Mouse (Mus musculus) neural tube, embryonic 15.5 days (tissue): ENCODE measurements at regions not wholly inside any gene's neighbourhood (a gene's known extent, or its start where the extent isn't known, plus 50 kb on each side); places are given as distances from the start of the nearest gene placed in this dataset.

Experiments
- ATAC-seq: fragments of 200-750 bp; cut with Nextera tagmentation; 2 replicates; pipeline ENCODE4 v1.8.0; 2017; ENCODE audit warnings: mild to moderate bottlenecking, moderate TSS enrichment, moderate library complexity; ENCODE audit not compliant: low FRiP score
- H3K27ac ChIP-seq: fragments of 300-500 bp; sonication (generic); replicated peaks from 2 replicates; pipeline ENCODE4 v1.5.1; 2015; ENCODE audit warnings: mild to moderate bottlenecking, inconsistent platforms
- H3K27me3 ChIP-seq: fragments of 300-500 bp; sonication (generic); replicated peaks from 2 replicates; pipeline ENCODE4 v1.6.1; 2015; ENCODE audit warnings: inconsistent platforms
- H3K36me3 ChIP-seq: fragments of 300-500 bp; sonication (generic); 2 replicates; pipeline ENCODE4 v1.6.1; 2015; ENCODE audit warnings: inconsistent platforms
- H3K4me1 ChIP-seq: fragments of 300-500 bp; sonication (generic); 2 replicates; pipeline ENCODE4 v1.6.1; 2015; ENCODE audit warnings: inconsistent platforms
- H3K4me2 ChIP-seq: fragments of 300-500 bp; sonication (generic); 2 replicates; pipeline ENCODE4 v1.6.1; 2015; ENCODE audit warnings: inconsistent platforms, mild to moderate bottlenecking, moderate library complexity
- H3K4me3 ChIP-seq: fragments of 300-500 bp; sonication (generic); replicated peaks from 2 replicates; pipeline ENCODE4 v1.5.1; 2015; ENCODE audit warnings: mild to moderate bottlenecking, inconsistent platforms
- H3K9ac ChIP-seq: fragments of 300-500 bp; sonication (generic); replicated peaks from 2 replicates; pipeline ENCODE4 v1.6.1; 2015; ENCODE audit warnings: mild to moderate bottlenecking, inconsistent platforms
- H3K9me3 ChIP-seq: fragments of 300-500 bp; sonication (generic); replicated peaks from 2 replicates; pipeline ENCODE4 v1.6.1; 2016; ENCODE audit warnings: inconsistent platforms
- WGBS: fragments of 180-500 bp; shearing (Covaris S2); methylation state at CpG from one replicate; pipeline ENCODE4 v1.1.7; 2015; ENCODE audit warnings: mixed read lengths; 5-methylcytosine and 5-hydroxymethylcytosine counted together

- no peak for ATAC-seq
- WGBS, result 59% methylated on average over 6 of the region's 6 CpGs
- Histone ChIP-seq H3K4me2 (no peak overlapping the region), H3K36me3 (no peaks in the 10 kb centered on the region), H3K9me3 (no peaks in the 10 kb centered on the region), H3K4me3 (no peak overlapping the region), H3K27ac (no peak overlapping the region), H3K27me3 (no peaks in the 10 kb centered on the region), H3K9ac (no peak overlapping the region), H3K4me1 (no peaks in the 10 kb centered on the region)
Observed at GRCm38 (mm10) chr3:121009223-121009622, 162.3 kb downstream of the Rwdd3 start.

GRCm38 (mm10) chr3:120983556-120984270 is 187.8 kb downstream of the Rwdd3 start:
- no peak overlapping the region; the same call in 1 of the 2 replicates for H3K9ac ChIP-seq
- ATAC-seq, result peak; percentile 85
- 30% methylated on average over 17 of the region's 17 CpGs for WGBS
- H3K36me3 ChIP-seq, result no peaks in the 10 kb centered on the region
- peak overlapping the region; percentile 58 for H3K27ac ChIP-seq
- no peak overlapping the region for H3K4me3 ChIP-seq
- H3K27me3 ChIP-seq, result no peaks in the 10 kb centered on the region
- no peaks in the 10 kb centered on the region for H3K9me3 ChIP-seq
- peak overlapping the region; percentile 46 for H3K4me2 ChIP-seq
- peaks cover 14% of the 10 kb centered on the region for H3K4me1 ChIP-seq

GRCm38 (mm10) chr3:120982795-120983555 is 188.5 kb downstream of the Rwdd3 start:
- Histone ChIP-seq H3K4me1 (peaks cover 14% of the 10 kb centered on the region), H3K27ac (no peak overlapping the region), H3K4me2 (peak overlapping the region; percentile 46), H3K36me3 (no peaks in the 10 kb centered on the region), H3K9ac (no peak overlapping the region), H3K4me3 (no peak overlapping the region), H3K9me3 (no peaks in the 10 kb centered on the region), H3K27me3 (no peaks in the 10 kb centered on the region)
- peak; percentile 73; the same call in 1 of the 2 replicates for ATAC-seq
- WGBS, result 20% methylated on average over 10 of the region's 10 CpGs

GRCm38 (mm10) chr3:120982218-120982617 is 189.3 kb downstream of the Rwdd3 start:
- no peak overlapping the region for H3K4me3 ChIP-seq
- H3K9ac ChIP-seq, result no peak overlapping the region
- no peak for ATAC-seq
- H3K27ac ChIP-seq, result peak overlapping the region; percentile 38; the same call in 1 of the 2 replicates
- peaks cover 14% of the 10 kb centered on the region for H3K4me1 ChIP-seq
- H3K9me3 ChIP-seq, result no peaks in the 10 kb centered on the region
- no peak overlapping the region for H3K4me2 ChIP-seq
- H3K36me3 ChIP-seq, result no peaks in the 10 kb centered on the region
- WGBS, result 46% methylated on average over 4 of the region's 4 CpGs
- H3K27me3 ChIP-seq, result no peaks in the 10 kb centered on the region

GRCm38 (mm10) chr3:120970746-120971466 is 200.6 kb downstream of the Rwdd3 start:
- no peaks in the 10 kb centered on the region for H3K36me3 ChIP-seq
- no peak overlapping the region for H3K4me3 ChIP-seq
- no peaks in the 10 kb centered on the region for H3K27me3 ChIP-seq
- H3K27ac ChIP-seq, result no peak overlapping the region
- H3K4me1 ChIP-seq, result no peaks in the 10 kb centered on the region
- no peak overlapping the region for H3K4me2 ChIP-seq
- no peaks in the 10 kb centered on the region for H3K9me3 ChIP-seq
- no peak overlapping the region for H3K9ac ChIP-seq
- no peak for ATAC-seq
- WGBS, result 73% methylated on average over 14 of the region's 14 CpGs

- WGBS, result 90% methylated on average over 8 of the region's 8 CpGs
- H3K4me1 ChIP-seq, result no peaks in the 10 kb centered on the region
- no peak overlapping the region for H3K27ac ChIP-seq
- no peak overlapping the region for H3K9ac ChIP-seq
- no peaks in the 10 kb centered on the region for H3K27me3 ChIP-seq
- no peaks in the 10 kb centered on the region for H3K36me3 ChIP-seq
- H3K4me2 ChIP-seq, result no peak overlapping the region
- no peaks in the 10 kb centered on the region for H3K9me3 ChIP-seq
- ATAC-seq, result no peak
- no peak overlapping the region for H3K4me3 ChIP-seq
Observed at GRCm38 (mm10) chr3:120946906-120947305, 224.6 kb downstream of the Rwdd3 start.

GRCm38 (mm10) chr3:120934401-120934800 is 237.1 kb downstream of the Rwdd3 start:
- ATAC-seq, result no peak
- H3K4me1 ChIP-seq, result no peaks in the 10 kb centered on the region
- 94% methylated on average over 4 of the region's 4 CpGs for WGBS
- no peaks in the 10 kb centered on the region for H3K27me3 ChIP-seq
- H3K4me3 ChIP-seq, result no peak overlapping the region
- no peaks in the 10 kb centered on the region for H3K9me3 ChIP-seq
- H3K36me3 ChIP-seq, result no peaks in the 10 kb centered on the region
- H3K4me2 ChIP-seq, result no peak overlapping the region
- no peak overlapping the region for H3K9ac ChIP-seq
- no peak overlapping the region for H3K27ac ChIP-seq

- no peak for ATAC-seq
- Histone ChIP-seq H3K4me3 (no peak overlapping the region), H3K9ac (no peak overlapping the region), H3K9me3 (no peaks in the 10 kb centered on the region), H3K27me3 (no peaks in the 10 kb centered on the region), H3K27ac (no peak overlapping the region), H3K4me2 (no peak overlapping the region), H3K36me3 (no peaks in the 10 kb centered on the region), H3K4me1 (no peaks in the 10 kb centered on the region)
- WGBS, result 87% methylated on average over 2 of the region's 2 CpGs
Observed at GRCm38 (mm10) chr3:120920351-120920750, 251.1 kb downstream of the Rwdd3 start.

GRCm38 (mm10) chr3:120898931-120899330 is 272.6 kb downstream of the Rwdd3 start:
- H3K4me3 ChIP-seq, result no peak overlapping the region
- no peak overlapping the region for H3K27ac ChIP-seq
- no peak overlapping the region for H3K4me2 ChIP-seq
- H3K9ac ChIP-seq, result no peak overlapping the region
- H3K27me3 ChIP-seq, result no peaks in the 10 kb centered on the region
- H3K9me3 ChIP-seq, result no peaks in the 10 kb centered on the region
- no peaks in the 10 kb centered on the region for H3K36me3 ChIP-seq
- peaks cover 3% of the 10 kb centered on the region; the same call in 1 of the 2 replicates for H3K4me1 ChIP-seq
- ATAC-seq, result no peak
- 81% methylated on average over 5 of the region's 5 CpGs for WGBS

GRCm38 (mm10) chr3:120898258-120898657 is 273.2 kb downstream of the Rwdd3 start:
- peak overlapping the region; percentile 11; the same call in 1 of the 2 replicates for H3K4me2 ChIP-seq
- no peaks in the 10 kb centered on the region for H3K36me3 ChIP-seq
- H3K9ac ChIP-seq, result no peak overlapping the region
- peak; percentile 83 for ATAC-seq
- peaks cover 3% of the 10 kb centered on the region; the same call in 1 of the 2 replicates for H3K4me1 ChIP-seq
- WGBS, result 47% methylated on average over 9 of the region's 9 CpGs
- peak overlapping the region; percentile 61 for H3K27ac ChIP-seq
- no peaks in the 10 kb centered on the region for H3K9me3 ChIP-seq
- no peak overlapping the region for H3K4me3 ChIP-seq
- no peaks in the 10 kb centered on the region for H3K27me3 ChIP-seq

- no peaks in the 10 kb centered on the region for H3K36me3 ChIP-seq
- H3K4me1 ChIP-seq, result peaks cover 3% of the 10 kb centered on the region; the same call in 1 of the 2 replicates
- H3K9me3 ChIP-seq, result no peaks in the 10 kb centered on the region
- ATAC-seq, result peak; percentile 53; the same call in 1 of the 2 replicates
- H3K27me3 ChIP-seq, result no peaks in the 10 kb centered on the region
- H3K27ac ChIP-seq, result no peak overlapping the region
- H3K4me3 ChIP-seq, result no peak overlapping the region
- no peak overlapping the region for H3K9ac ChIP-seq
- peak overlapping the region; percentile 11; the same call in 1 of the 2 replicates for H3K4me2 ChIP-seq
- WGBS, result 78% methylated on average over 9 of the region's 9 CpGs
Observed at GRCm38 (mm10) chr3:120897758-120898157, 273.7 kb downstream of the Rwdd3 start.
